Mouse (Mus musculus): ENCODE measurements at regions not wholly inside any gene's neighbourhood (a gene's known extent, or its start where the extent isn't known, plus 50 kb on each side); places are given as distances from the start of the nearest gene placed in this dataset.

- Histone ChIP-seq H3K4me3 (no peak overlapping the region), H3K9ac (no peak overlapping the region), H3K4me1 (replicated peaks) (no peaks in the 10 kb centered on the region), H3K27me3 (no peaks in the 10 kb centered on the region), H3K4me2 (no peak overlapping the region), H3K27ac (replicated peaks) (no peak overlapping the region), H3K9me3 (no peaks in the 10 kb centered on the region), H3K36me3 (no peaks in the 10 kb centered on the region)
- ATAC-seq (ENCODE audit: low FRiP score, low read depth), result no peak
- WGBS, result 73% methylated on average over 3 of the region's 3 CpGs
Observed at GRCm38 (mm10) chr11:66605998-66606397, 80.2 kb upstream of the Shisa6 start.

- 46% methylated on average over 9 of the region's 9 CpGs for WGBS
- no peaks in the 10 kb centered on the region for H3K36me3 ChIP-seq
- H3K4me3 ChIP-seq, result no peak overlapping the region
- H3K27ac ChIP-seq (replicated peaks), result no peak overlapping the region
- no peaks in the 10 kb centered on the region for H3K9me3 ChIP-seq
- ATAC-seq (ENCODE audit: low FRiP score, low read depth), result no peak
- H3K4me2 ChIP-seq, result no peak overlapping the region
- H3K4me1 ChIP-seq (replicated peaks), result no peaks in the 10 kb centered on the region
- H3K9ac ChIP-seq, result no peak overlapping the region
- H3K27me3 ChIP-seq, result no peaks in the 10 kb centered on the region
Observed at GRCm38 (mm10) chr11:66606646-66607045, 80.9 kb upstream of the Shisa6 start.

DNA sequence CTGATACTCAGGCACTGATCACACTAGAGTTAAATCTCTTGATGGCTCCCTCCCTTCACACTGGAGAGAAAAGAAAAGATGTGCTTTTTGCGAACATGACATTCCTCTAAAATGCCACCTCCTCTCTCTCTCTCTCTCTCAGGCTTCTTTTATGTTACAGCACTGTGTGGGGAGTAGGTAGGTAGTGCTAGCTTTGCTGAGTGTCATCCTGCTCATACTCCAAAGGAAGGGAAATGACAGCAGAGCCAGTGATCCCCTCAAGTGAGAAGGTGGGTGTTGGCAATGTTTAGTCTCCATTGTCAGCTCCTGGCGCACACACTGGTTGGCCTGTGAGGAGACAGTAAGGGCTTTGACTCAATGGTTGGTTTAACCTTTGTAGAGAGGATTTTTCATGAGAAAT, 84.0 kb upstream of the Shisa6 start:
- no peak overlapping the region for H3K4me2 ChIP-seq
- H3K9ac ChIP-seq, result no peak overlapping the region
- H3K27me3 ChIP-seq, result no peaks in the 10 kb centered on the region
- no peak for ATAC-seq (ENCODE audit: low FRiP score, low read depth)
- no peak overlapping the region for H3K27ac ChIP-seq (replicated peaks)
- 89% methylated on average over 2 of the region's 2 CpGs for WGBS
- no peaks in the 10 kb centered on the region for H3K36me3 ChIP-seq
- H3K4me1 ChIP-seq (replicated peaks), result peaks cover 2% of the 10 kb centered on the region; the same call in 1 of the 2 replicates
- no peak overlapping the region for H3K4me3 ChIP-seq
- no peaks in the 10 kb centered on the region for H3K9me3 ChIP-seq

- ATAC-seq (ENCODE audit: low FRiP score, low read depth), result no peak
- WGBS, result 15% methylated on average over 6 of the region's 6 CpGs
- peaks cover 2% of the 10 kb centered on the region; the same call in 1 of the 2 replicates for H3K4me1 ChIP-seq (replicated peaks)
Observed at GRCm38 (mm10) chr11:66613150-66613549, 87.4 kb upstream of the Shisa6 start.

DNA sequence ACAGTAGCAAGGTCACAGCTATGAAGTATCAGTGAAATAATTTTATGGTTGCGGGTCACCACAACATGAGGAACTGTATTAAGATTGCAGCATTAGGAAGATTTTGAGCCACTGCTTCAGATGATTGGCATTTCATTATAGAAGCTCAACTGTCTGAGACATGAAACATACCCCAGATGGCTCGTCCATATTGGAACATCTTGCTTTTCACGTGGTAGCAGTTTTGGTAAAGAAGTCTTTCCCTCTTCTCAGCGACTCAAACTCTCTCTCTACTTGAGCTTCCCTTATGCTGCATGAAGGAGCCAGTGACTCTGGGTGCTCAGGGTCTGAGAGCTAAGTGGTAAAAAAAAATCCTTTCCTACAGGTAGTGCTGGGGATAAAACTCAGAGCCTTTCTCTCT, 99.7 kb upstream of the Shisa6 start:
- ATAC-seq (ENCODE audit: low FRiP score, low read depth), result no peak
- Histone ChIP-seq H3K4me1 (replicated peaks) (no peaks in the 10 kb centered on the region), H3K9ac (no peak overlapping the region), H3K27me3 (no peaks in the 10 kb centered on the region), H3K9me3 (no peaks in the 10 kb centered on the region), H3K4me2 (no peak overlapping the region), H3K27ac (replicated peaks) (no peak overlapping the region), H3K4me3 (no peak overlapping the region), H3K36me3 (no peaks in the 10 kb centered on the region)
- 87% methylated on average over 4 of the region's 4 CpGs for WGBS

More at GRCm38 (mm10) chr11:66613150-66613549, 87.4 kb upstream of the Shisa6 start:
- Histone ChIP-seq H3K27me3 (no peaks in the 10 kb centered on the region), H3K9ac (no peak overlapping the region), H3K9me3 (no peaks in the 10 kb centered on the region), H3K36me3 (no peaks in the 10 kb centered on the region), H3K4me3 (no peak overlapping the region), H3K27ac (replicated peaks) (no peak overlapping the region), H3K4me2 (no peak overlapping the region)

- H3K4me2 ChIP-seq, result no peak overlapping the region
- H3K9ac ChIP-seq, result no peak overlapping the region
- no peak for ATAC-seq (ENCODE audit: low FRiP score, low read depth)
Observed at GRCm38 (mm10) chr11:66656810-66657209, 131.0 kb upstream of the Shisa6 start.

DNA sequence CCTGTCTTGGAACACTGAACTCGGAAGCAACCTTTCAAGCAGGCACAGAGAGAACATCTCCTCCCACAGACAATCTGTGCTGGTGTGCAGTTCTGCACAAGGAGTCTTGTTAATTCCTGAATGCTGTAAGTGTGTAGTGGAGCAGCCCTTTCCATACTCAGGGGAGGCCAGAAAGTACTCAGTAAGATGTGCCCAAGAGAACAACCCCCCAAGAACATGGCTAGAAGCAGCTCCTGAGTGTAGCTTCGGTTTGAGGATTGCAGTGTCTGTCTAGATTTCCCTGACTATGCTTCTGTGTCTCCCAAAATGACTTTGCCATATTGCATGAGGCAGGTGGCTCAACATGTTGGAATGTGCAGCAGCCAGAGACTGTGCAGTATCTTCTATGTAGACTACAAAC, 148.8 kb upstream of the Shisa6 start:
- Histone ChIP-seq H3K4me1 (replicated peaks) (no peaks in the 10 kb centered on the region), H3K4me3 (no peak overlapping the region), H3K27me3 (no peaks in the 10 kb centered on the region), H3K4me2 (no peak overlapping the region), H3K36me3 (no peaks in the 10 kb centered on the region), H3K9ac (no peak overlapping the region), H3K27ac (replicated peaks) (no peak overlapping the region), H3K9me3 (no peaks in the 10 kb centered on the region)
- no peak for ATAC-seq (ENCODE audit: low FRiP score, low read depth)
- WGBS, result 56% methylated on average over 2 of the region's 2 CpGs

More at GRCm38 (mm10) chr11:66656810-66657209, 131.0 kb upstream of the Shisa6 start:
- Histone ChIP-seq H3K4me3 (no peak overlapping the region), H3K9me3 (no peaks in the 10 kb centered on the region), H3K27ac (replicated peaks) (no peak overlapping the region), H3K27me3 (no peaks in the 10 kb centered on the region), H3K4me1 (replicated peaks) (no peaks in the 10 kb centered on the region), H3K36me3 (no peaks in the 10 kb centered on the region)
- WGBS, result 93% methylated on average over 3 of the region's 3 CpGs

DNA sequence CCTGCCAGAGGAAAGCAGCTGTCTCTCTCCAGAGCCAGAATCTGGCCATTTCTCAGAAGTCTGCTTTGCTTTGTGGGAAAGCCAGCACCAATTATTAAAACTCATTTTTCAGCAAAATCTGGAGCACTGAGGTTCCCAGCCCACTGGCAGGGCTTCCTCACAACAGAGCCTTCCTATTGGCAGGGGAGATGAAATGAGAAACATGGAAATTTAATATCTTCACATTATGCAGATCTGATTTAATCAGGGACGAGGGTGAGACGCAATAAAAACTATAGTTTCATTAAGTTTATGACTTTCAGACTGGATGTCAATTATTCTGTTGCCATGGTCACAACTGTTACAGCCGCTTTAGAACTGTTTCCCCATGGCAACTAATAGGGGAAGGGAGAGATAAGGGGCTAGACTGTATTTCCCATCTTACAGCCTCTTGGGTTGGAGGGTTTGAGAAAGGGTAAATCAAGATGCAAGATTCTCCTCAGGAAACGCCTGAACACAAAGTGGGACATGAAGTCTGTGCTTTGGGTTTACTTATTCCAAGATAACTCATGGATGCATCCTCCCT, 154.4 kb upstream of the Shisa6 start:
- no peak overlapping the region for H3K9ac ChIP-seq
- H3K36me3 ChIP-seq, result no peaks in the 10 kb centered on the region
- H3K9me3 ChIP-seq, result no peaks in the 10 kb centered on the region
- H3K4me1 ChIP-seq (replicated peaks), result no peaks in the 10 kb centered on the region
- H3K4me3 ChIP-seq, result no peak overlapping the region
- H3K27me3 ChIP-seq, result no peaks in the 10 kb centered on the region
- no peak overlapping the region for H3K4me2 ChIP-seq
- H3K27ac ChIP-seq (replicated peaks), result peak overlapping the region; percentile 9; the same call in 1 of the 2 replicates
- ATAC-seq (ENCODE audit: low FRiP score, low read depth), result peak; percentile 71; the same call in 1 of the 2 replicates
- WGBS, result 55% methylated on average over 4 of the region's 4 CpGs

GRCm38 (mm10) chr11:66681892-66682291, 156.1 kb upstream of the Shisa6 start:
- Histone ChIP-seq H3K4me1 (replicated peaks) (no peaks in the 10 kb centered on the region), H3K4me2 (no peak overlapping the region), H3K9me3 (no peaks in the 10 kb centered on the region), H3K4me3 (no peak overlapping the region), H3K36me3 (no peaks in the 10 kb centered on the region), H3K27me3 (no peaks in the 10 kb centered on the region), H3K27ac (replicated peaks) (no peak overlapping the region), H3K9ac (no peak overlapping the region)
- ATAC-seq (ENCODE audit: low FRiP score, low read depth), result no peak
- WGBS, result 96% methylated on average over 4 of the region's 4 CpGs

DNA sequence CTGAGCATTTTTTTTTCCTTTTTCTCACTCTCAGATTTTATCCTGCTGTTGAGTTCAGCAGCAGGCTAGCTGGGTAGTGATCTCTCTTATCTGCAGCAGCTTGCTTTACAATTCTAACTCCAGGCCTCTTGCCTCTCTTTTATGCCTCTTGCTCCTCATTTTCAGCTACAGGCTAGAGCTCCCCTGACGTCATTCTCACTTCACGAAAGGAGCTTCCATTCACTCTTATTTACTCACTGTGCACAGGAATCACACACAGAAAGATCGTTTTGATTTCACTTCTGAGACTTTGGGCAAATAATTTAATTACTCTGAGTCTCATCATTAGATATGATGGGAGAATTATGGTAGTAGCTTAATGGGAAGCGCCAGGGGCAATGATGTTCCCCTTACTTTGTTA, 158.4 kb upstream of the Shisa6 start:
- ATAC-seq (ENCODE audit: low FRiP score, low read depth), result no peak
- WGBS, result 69% methylated on average over 4 of the region's 4 CpGs

DNA sequence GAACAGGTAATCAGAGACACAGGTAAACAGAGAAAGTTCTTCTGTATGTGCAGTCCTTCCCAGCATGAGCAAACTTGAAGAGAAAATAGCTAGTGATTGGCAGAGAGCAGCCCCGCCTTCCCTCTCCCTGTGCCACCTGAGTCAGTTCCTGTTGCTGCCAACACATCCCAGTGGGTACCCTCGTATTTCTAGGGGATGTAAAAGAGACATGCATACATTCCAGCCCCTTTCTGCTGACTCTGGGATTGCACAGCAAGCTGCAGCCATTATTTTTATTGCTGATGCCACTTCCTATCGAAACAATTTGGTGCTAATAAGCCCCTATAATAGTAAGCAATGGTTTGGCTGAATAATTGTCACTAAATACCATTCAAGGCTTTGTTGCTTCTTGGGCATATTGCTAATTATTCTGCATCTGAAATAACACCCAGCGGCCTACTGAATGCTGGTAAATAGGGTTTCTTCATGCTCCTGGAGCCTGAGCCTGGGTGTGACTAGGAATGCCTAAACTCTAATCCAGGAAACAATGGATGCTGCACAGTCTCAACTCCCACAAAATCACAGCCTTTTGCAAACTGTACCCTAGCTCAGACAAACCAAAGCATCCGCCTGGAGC, 169.0 kb upstream of the Shisa6 start:
- Histone ChIP-seq H3K36me3 (no peaks in the 10 kb centered on the region), H3K4me3 (no peak overlapping the region), H3K4me1 (replicated peaks) (no peaks in the 10 kb centered on the region), H3K4me2 (no peak overlapping the region), H3K27ac (replicated peaks) (no peak overlapping the region), H3K9ac (no peak overlapping the region), H3K27me3 (no peaks in the 10 kb centered on the region), H3K9me3 (no peaks in the 10 kb centered on the region)
- WGBS, result 69% methylated on average over 5 of the region's 5 CpGs
- ATAC-seq (ENCODE audit: low FRiP score, low read depth), result 0 out of 2 replicates have a peak, but pooled peaks have one; percentile 15

More for the DNA sequence above, 158.4 kb upstream of the Shisa6 start:
- Histone ChIP-seq H3K36me3 (no peaks in the 10 kb centered on the region), H3K27ac (replicated peaks) (no peak overlapping the region), H3K27me3 (no peaks in the 10 kb centered on the region), H3K4me3 (no peak overlapping the region), H3K9ac (no peak overlapping the region), H3K9me3 (no peaks in the 10 kb centered on the region), H3K4me2 (no peak overlapping the region), H3K4me1 (replicated peaks) (no peaks in the 10 kb centered on the region)

- no peak overlapping the region for H3K9ac ChIP-seq
- no peaks in the 10 kb centered on the region for H3K36me3 ChIP-seq
- no peaks in the 10 kb centered on the region for H3K4me1 ChIP-seq (replicated peaks)
- no peak for ATAC-seq (ENCODE audit: low FRiP score, low read depth)
- H3K9me3 ChIP-seq, result no peaks in the 10 kb centered on the region
- H3K4me2 ChIP-seq, result no peak overlapping the region
- WGBS, result 75% methylated on average over 1 of the region's 1 CpGs
- no peak overlapping the region for H3K27ac ChIP-seq (replicated peaks)
- no peak overlapping the region for H3K4me3 ChIP-seq
- H3K27me3 ChIP-seq, result no peaks in the 10 kb centered on the region
Observed at GRCm38 (mm10) chr11:66696791-66697190, 171.0 kb upstream of the Shisa6 start.

GRCm38 (mm10) chr11:66745479-66745878, 166.3 kb upstream of the Pirt start:
- H3K27ac ChIP-seq (replicated peaks), result no peak overlapping the region
- no peak overlapping the region for H3K4me3 ChIP-seq
- 37% methylated on average over 1 of the region's 1 CpGs for WGBS

More at GRCm38 (mm10) chr11:66745479-66745878, 166.3 kb upstream of the Pirt start:
- no peaks in the 10 kb centered on the region for H3K36me3 ChIP-seq
- no peak overlapping the region for H3K9ac ChIP-seq
- ATAC-seq (ENCODE audit: low FRiP score, low read depth), result no peak
- H3K9me3 ChIP-seq, result no peaks in the 10 kb centered on the region
- H3K27me3 ChIP-seq, result no peaks in the 10 kb centered on the region
- H3K4me1 ChIP-seq (replicated peaks), result no peaks in the 10 kb centered on the region
- H3K4me2 ChIP-seq, result no peak overlapping the region

Measured in hindbrain, embryonic 15.5 days (tissue).